Mouse (Mus musculus): ENCODE results near the gene Gm21885.
A peak's percentile ranks its signal among the peaks of the same experiment; 100 is the strongest.

The Gm21885 gene

GRCm38 (mm10) chr11:94269906-94270305, 11.8 kb upstream of the Gm21885 start:
- DNase-seq = no peak

- no peak for DNase-seq
Observed at GRCm38 (mm10) chr11:94271015-94271414, 10.7 kb upstream of the Gm21885 start.

- DNase-seq = no peak
Observed at GRCm38 (mm10) chr11:94272960-94273927, 8.4 kb upstream of the Gm21885 start.

DNA sequence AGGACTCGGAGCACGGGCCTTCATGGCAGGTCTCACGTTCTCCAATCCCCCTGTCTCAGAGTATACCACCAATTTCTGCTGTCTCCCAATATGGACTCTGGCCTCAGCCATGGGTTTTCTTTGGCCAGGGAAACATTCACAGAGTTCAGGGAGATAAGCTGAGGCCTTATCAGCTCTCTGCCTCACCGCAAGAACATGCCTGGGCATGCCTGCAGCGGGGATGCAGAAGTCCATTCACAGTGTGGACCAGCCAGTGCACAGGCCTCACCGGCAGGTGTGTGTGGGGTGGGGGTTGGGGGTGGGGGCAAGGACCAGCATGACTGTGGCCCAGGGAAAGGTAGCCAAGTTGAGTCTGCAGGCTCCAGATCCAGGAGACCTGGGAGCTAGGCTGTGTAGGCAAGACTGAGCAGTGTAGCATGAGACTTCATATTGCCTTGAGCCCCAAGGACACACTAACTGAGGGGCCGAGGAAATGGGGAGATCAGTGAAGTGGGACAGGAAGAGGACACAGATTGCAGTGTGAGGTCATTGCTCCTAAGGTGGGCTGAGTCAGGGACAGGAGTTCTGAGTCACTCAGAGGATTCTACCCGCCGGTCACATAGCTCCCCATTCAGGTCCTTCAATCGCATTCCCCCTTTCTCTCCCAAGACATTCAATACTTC, 7.3 kb upstream of the Gm21885 start:
- no peak for DNase-seq

- no peak for DNase-seq
Observed at GRCm38 (mm10) chr11:94275226-94275625, 6.4 kb upstream of the Gm21885 start.

DNA sequence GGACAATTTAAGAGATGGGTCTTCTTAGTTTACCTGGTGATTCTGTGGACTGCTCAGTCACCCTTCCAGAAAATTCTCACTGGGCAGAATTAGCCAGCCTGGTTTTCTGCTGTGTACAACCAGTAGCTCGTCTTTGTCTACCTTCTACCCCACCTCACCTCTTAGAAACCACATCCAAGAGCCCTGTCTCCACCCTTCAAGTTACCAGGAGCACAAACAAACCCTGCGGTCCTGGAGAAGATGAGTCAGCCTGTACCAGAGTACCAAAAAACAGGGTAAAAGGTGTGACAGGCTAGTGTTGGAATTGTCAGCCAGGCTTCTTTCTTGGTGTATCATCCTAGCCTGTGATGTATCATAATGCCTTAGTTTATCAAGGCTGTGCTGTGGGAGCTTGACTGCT, 6.0 kb upstream of the Gm21885 start:
- no peak for DNase-seq

GRCm38 (mm10) chr11:94276869-94277337, 4.8 kb upstream of the Gm21885 start:
- peak; percentile 88 for DNase-seq

- no peak for DNase-seq
Observed at GRCm38 (mm10) chr11:94282291-94282690, 618 bp downstream of the Gm21885 start.

GRCm38 (mm10) chr11:94283536-94284099, 1.9 kb downstream of the Gm21885 start:
- DNase-seq = no peak

DNA sequence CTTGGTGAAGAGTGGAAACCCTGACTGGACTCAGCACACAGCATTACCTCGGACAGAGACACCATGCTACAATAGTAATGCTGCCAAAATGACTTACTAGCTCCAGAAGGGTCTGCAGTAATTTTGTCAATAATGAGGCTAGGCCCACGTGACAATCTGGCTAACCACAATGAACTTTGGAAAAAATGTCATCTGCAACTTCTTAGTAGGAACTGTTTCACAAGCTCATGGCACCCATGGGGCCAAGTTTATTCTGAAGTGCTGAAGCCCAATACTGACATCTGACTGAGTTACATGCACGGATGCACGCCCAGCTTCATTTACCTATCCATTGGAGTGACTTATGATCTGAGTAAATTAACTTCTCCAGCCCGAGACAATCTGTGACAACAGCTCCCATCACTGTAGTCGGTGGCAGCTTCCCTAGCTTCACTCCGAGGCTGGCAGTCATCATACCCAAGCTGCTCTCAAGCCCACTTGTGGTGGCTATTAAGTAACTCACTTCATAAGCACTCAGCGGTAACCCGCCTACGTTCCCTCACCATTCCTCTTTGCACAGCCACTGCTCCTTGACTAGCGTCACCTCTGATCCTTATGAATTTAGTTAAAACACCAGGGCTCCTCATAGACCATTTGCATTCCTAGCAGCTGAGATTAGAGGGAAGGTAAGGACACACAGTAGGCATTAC, 4.4 kb downstream of the Gm21885 start:
- no peak for DNase-seq

DNA sequence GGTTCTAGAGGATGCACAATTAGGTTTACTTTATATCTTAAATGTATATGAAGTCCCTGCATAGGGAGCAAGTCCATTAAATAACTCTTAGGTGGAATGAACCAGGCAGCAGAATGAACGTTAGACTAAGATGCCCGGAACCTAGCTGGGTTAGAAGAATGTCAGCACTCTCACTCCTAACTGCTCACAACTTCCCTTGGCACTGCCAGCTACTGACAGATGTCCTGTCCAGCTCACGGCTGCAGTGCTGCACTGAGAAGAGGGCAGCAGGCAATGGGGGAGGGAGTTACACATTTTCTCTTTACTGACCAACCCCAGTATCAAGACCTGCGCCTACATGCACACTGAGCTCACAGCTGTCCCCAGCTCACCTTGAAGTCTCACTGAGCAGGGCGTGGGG, 5.4 kb downstream of the Gm21885 start:
- no peak for DNase-seq

- no peak for DNase-seq
Observed at GRCm38 (mm10) chr11:94290062-94290740, 8.5 kb downstream of the Gm21885 start.

DNA sequence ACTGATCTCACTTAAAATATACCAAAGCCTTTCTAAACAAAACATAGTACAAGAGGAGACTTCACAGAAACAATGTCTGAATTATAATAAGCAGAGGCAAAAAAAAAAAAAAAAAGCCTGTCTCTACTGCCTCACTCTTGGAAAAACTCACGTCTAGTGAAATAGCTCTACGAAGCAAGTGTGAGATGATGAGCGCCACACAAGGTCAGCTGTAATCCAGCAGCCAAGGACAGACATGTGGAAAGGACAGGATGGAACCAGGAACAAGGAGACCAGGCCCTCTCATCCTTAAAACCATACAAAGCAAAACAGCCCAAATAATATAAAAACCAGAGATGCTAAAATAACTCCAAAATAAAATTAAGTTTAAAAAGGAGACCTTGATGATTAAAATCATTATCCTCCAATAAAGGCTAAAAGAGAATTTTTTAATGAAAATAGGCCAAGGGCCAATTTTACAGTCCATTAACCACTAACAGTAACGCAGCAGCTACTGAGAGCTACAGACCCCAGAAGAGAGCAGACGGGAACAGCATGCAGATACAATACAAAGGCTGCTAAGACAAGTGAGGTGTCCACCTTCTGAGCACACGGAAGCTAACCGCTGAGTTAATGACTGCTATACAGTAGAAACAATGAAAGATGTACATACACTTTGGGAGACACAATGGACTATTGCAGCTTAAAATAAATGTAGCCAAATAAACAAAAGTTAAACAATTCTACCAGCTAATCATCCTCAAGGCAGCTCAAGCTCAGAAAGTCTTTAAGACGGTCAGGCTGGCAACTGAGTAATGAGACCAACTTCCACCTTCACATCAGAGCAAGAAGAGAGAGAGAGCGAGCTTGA, 13.5 kb downstream of the Gm21885 start:
- no peak for DNase-seq

DNA sequence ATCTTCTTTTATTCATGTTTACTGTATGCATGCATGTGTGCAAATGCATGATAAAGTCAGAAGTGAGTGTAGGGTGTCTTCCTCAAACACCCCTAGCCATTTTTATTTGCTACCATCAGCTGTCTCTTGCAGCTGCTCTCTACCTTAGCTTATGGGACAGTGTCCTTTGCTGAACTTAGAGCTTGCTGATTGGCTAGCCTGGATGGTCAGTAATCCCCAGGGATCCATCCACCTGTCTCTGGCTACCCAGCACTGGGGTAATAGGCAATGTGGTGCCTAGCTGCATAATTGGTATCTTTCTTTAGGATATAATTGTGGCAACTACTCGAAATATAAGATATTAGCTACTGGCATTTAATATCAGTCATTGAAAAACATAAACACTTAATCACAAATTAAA, 31.1 kb downstream of the Gm21885 start:
- no peak for DNase-seq

- DNase-seq = no peak
Observed at GRCm38 (mm10) chr11:94314098-94314652, 32.5 kb downstream of the Gm21885 start.

- no peak for DNase-seq
Observed at GRCm38 (mm10) chr11:94315308-94315707, 33.6 kb downstream of the Gm21885 start.

DNA sequence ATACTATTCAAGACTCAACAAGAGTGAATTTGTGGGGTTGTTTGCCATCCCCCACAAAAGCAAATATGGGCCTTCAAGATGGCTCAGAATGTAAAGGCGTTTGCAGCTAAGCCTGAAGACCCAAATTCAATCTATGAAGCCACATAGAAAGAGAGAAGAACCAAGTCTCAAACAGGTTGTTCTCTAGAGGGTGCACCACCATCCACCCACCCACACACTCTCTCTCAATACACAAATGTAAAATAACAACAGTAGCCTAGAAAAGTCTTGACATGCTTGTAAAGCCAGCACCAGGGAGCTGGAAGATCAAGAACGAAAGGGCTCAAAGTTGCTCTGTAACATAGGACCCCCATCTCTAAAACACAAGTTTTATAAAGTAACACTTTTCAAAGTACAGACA, 34.9 kb downstream of the Gm21885 start:
- DNase-seq = no peak

DNA sequence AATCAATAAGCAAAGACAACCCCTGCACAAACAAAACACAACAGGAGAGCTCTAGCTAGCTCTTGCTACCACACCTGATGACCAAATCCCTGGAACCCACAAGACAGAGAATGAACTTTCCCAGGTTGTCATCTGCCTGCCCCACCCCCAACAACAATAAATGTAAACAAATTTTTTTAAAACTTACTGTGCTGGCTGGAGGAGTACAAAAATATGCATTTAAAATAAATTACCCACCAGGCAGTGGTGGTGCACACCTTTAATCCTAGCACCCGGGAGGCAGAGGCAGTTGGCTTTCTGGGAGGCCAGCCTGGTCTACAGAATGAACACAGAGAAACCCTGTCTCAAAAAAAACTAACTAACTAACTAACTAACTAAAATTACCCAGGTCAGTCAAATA, 35.3 kb downstream of the Gm21885 start:
- DNase-seq = no peak

GRCm38 (mm10) chr11:94317515-94317914, 35.8 kb downstream of the Gm21885 start:
- DNase-seq = no peak

GRCm38 (mm10) chr11:94318056-94318455, 36.4 kb downstream of the Gm21885 start:
- no peak for DNase-seq

Data from kidney, adult 11 months (tissue).